Comparison of ENCODE assay signal across 9 mouse cellular contexts in the genomic region with DNA sequence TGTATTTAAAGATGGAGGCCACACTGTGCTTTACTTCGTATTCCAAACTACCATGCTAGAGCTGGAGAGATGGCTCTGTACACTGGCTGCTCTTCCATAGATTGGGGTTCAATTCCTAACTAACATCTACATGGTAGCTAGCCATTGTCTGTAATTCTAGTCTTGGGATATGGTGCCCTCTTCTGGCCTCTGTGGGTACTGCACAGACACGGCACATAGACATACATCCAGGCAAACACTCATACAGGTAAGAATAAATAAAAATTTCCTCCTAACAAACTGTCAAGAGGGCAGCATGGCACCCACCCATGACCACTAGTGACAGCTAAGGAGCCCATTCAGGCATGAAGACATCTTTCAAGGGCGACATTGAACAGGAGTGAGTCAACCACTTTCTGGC. TPM values are rescaled to one million over a fixed set of nuclear protein-coding genes. Genes with fewer than 3 reads are reported as not detected.
DNase-seq lines count a peak whose midpoint lies in the region; ATAC-seq lines count a peak whose summit lies in the region.
"Had no signal": no experiment of that assay in that cellular context is flagged by ENCODE, and none has a peak within 500 bp of the region (broad histone marks: within the 10 kb centered on the region; RNA-seq: fewer than 3 reads in every experiment).

No protein-coding gene starts in this region.

- peak; percentile 52 to 78 for DNase-seq in urinary bladder, adult 18-20 months (ENCODE audit: low spot score in 2 of 2)
- DNase-seq in urinary bladder, postnatal 10 days (ENCODE audit: low spot score): no peak
- peak; percentile 82 to 91 for DNase-seq in cerebellum, postnatal 36 days
- peak; percentile 48 to 49 for DNase-seq in gastrocnemius, adult 8-10 months (ENCODE audit: low spot score in 2 of 2)
- peak; percentile 52 to 88 for DNase-seq in kidney, adult 8-10 months
- DNase-seq in limb, embryonic 11.5 days (ENCODE audit: low spot score): peak; percentile 91
- DNase-seq in spleen, postnatal 10 days (ENCODE audit: low spot score in 2 of 2): peak; percentile 82 to 85

- peak; percentile 46; the same call in 1 of the 2 replicates for ATAC-seq in limb, embryonic 11.5 days (ENCODE audit: insufficient number of reproducible peaks, low FRiP score, low TSS enrichment, low read depth)
- ATAC-seq in midbrain, embryonic 16.5 days: peak; percentile 54

- H3K27ac ChIP-seq in limb, embryonic 11.5 days (replicated peaks; ENCODE audit: low read depth, low read length): no peak overlapping the region
- H3K27ac ChIP-seq in midbrain, embryonic 16.5 days (ENCODE audit: low read length): no peak overlapping the region
- H3K27ac ChIP-seq: stomach, embryonic 15.5 days had no signal

- H3K9me3 ChIP-seq in limb, embryonic 11.5 days (ENCODE audit: control insufficient read depth, low read length): no peaks in the 10 kb centered on the region
- H3K9me3 ChIP-seq in midbrain, embryonic 16.5 days (replicated peaks; ENCODE audit: control insufficient read depth, low read length, poor library complexity, severe bottlenecking): no peaks in the 10 kb centered on the region
- H3K9me3 ChIP-seq: stomach, embryonic 15.5 days had no signal

- WGBS in limb, embryonic 11.5 days: 25% methylated on average over 3 of the region's 3 CpGs
- WGBS in midbrain, embryonic 16.5 days: 13% methylated on average over 3 of the region's 3 CpGs

- no peaks in the 10 kb centered on the region for H3K27me3 ChIP-seq in limb, embryonic 11.5 days (ENCODE audit: control insufficient read depth, insufficient read depth, low read length)
- H3K27me3 ChIP-seq in midbrain, embryonic 16.5 days (ENCODE audit: control insufficient read depth, insufficient read depth, low read depth, low read length): no peaks in the 10 kb centered on the region
- H3K27me3 ChIP-seq: stomach, embryonic 15.5 days had no signal

- no peaks in the 10 kb centered on the region for H3K4me1 ChIP-seq in limb, embryonic 11.5 days (ENCODE audit: control insufficient read depth, insufficient read depth, low read length)
- H3K4me1 ChIP-seq in midbrain, embryonic 16.5 days (ENCODE audit: control insufficient read depth, insufficient read depth, low read length): no peaks in the 10 kb centered on the region
- H3K4me1 ChIP-seq: stomach, embryonic 15.5 days had no signal

- no peak overlapping the region for H3K4me2 ChIP-seq in limb, embryonic 11.5 days (ENCODE audit: low read depth, severe bottlenecking)
- H3K4me2 ChIP-seq in midbrain, embryonic 16.5 days (ENCODE audit: low read length): no peak overlapping the region
- H3K4me2 ChIP-seq: stomach, embryonic 15.5 days had no signal

- H3K9ac ChIP-seq in limb, embryonic 11.5 days (ENCODE audit: low read length): no peak overlapping the region
- no peak overlapping the region for H3K9ac ChIP-seq in midbrain, embryonic 16.5 days (ENCODE audit: low read depth, low read length)
- H3K9ac ChIP-seq: stomach, embryonic 15.5 days had no signal

- H3K4me3 ChIP-seq in limb, embryonic 11.5 days (ENCODE audit: low read depth, low read length): no peak overlapping the region
- H3K4me3 ChIP-seq in midbrain, embryonic 16.5 days (ENCODE audit: low read depth, low read length): no peak overlapping the region
- H3K4me3 ChIP-seq: stomach, embryonic 15.5 days had no signal

- peaks cover 18% of the 10 kb centered on the region for H3K36me3 ChIP-seq in limb, embryonic 11.5 days (ENCODE audit: control insufficient read depth, insufficient read depth, low read length)
- peaks cover 30% of the 10 kb centered on the region for H3K36me3 ChIP-seq in midbrain, embryonic 16.5 days (ENCODE audit: control insufficient read depth, insufficient read depth, low read length)

RNA-seq across cellular contexts. Expression of a gene that starts 12.0 kb away (rescaled TPM):
- 1 to 10 TPM in 3 of 4 experiments, under 1 TPM in 1; 0.63 to 2.0 (median 1.3) TPM for total RNA-seq in gastrocnemius, adult 8-10 months (2022)
- 2.1 TPM in 2 replicates for polyA plus RNA-seq in limb, embryonic 11.5 days (2014; fragmentation: Nextera tagmentation; extraction: Ambion mirVana)
- polyA plus RNA-seq in midbrain, embryonic 16.5 days (2015; fragmentation: Nextera tagmentation; extraction: Ambion mirVana): 10.7 and 13.6 TPM in 2 replicates

RNA-seq across cellular contexts. Expression of a gene that starts 13.6 kb away (rescaled TPM):
- total RNA-seq in gastrocnemius, adult 8-10 months (2022): 10 to 100 TPM in 3 of 4 experiments, 1 to 10 TPM in 1; 8.1 to 17.8 (median 16.6) TPM
- polyA plus RNA-seq in limb, embryonic 11.5 days (2014; fragmentation: Nextera tagmentation; extraction: Ambion mirVana): 35.0 and 35.3 TPM in 2 replicates
- polyA plus RNA-seq in midbrain, embryonic 16.5 days (2015; fragmentation: Nextera tagmentation; extraction: Ambion mirVana): 46.4 and 48.8 TPM in 2 replicates

RNA-seq across cellular contexts. Expression of a gene that starts 27.4 kb away (rescaled TPM):
- 100 to 1,000 TPM; 113 to 133 (median 121) TPM for total RNA-seq in gastrocnemius, adult 8-10 months (2022)
- 671 and 692 TPM in 2 replicates for polyA plus RNA-seq in limb, embryonic 11.5 days (2014; fragmentation: Nextera tagmentation; extraction: Ambion mirVana)
- 357 and 394 TPM in 2 replicates for polyA plus RNA-seq in midbrain, embryonic 16.5 days (2015; fragmentation: Nextera tagmentation; extraction: Ambion mirVana)

RNA-seq across cellular contexts. Expression of a gene that starts 35.8 kb away (rescaled TPM):
- not detected for total RNA-seq in gastrocnemius, adult 8-10 months (2022)
- polyA plus RNA-seq in limb, embryonic 11.5 days (2014; fragmentation: Nextera tagmentation; extraction: Ambion mirVana): not detected in 2 replicates
- not detected in 2 replicates for polyA plus RNA-seq in midbrain, embryonic 16.5 days (2015; fragmentation: Nextera tagmentation; extraction: Ambion mirVana)
- polyA plus RNA-seq: stomach, embryonic 15.5 days had no signal

RNA-seq across cellular contexts. Expression of a gene that starts 35.9 kb away (rescaled TPM):
- total RNA-seq in gastrocnemius, adult 8-10 months (2022): not detected
- polyA plus RNA-seq in limb, embryonic 11.5 days (2014; fragmentation: Nextera tagmentation; extraction: Ambion mirVana): 0.33 TPM in 1 of 2 replicates, not detected in the other
- polyA plus RNA-seq in midbrain, embryonic 16.5 days (2015; fragmentation: Nextera tagmentation; extraction: Ambion mirVana): 0.70 and 0.83 TPM in 2 replicates
